Comparison of ENCODE assay signal across 9 mouse cellular contexts in genomic region chr10:116207987-116208726, GRCm38 (mm10).
DNase-seq lines count a peak whose midpoint lies in the region; ATAC-seq and TF ChIP-seq lines count a peak whose summit lies in the region.
"Had no signal": no experiment of that assay in that cellular context is flagged by ENCODE, and none has a peak within 500 bp of the region (broad histone marks: within the 10 kb centered on the region; RNA-seq: fewer than 3 reads in every experiment).

No protein-coding gene starts in this region.

- no peak overlapping the region for H3K9ac ChIP-seq in intestine, postnatal 0 days (ENCODE audit: low read depth, low read length)
- H3K9ac ChIP-seq in intestine, embryonic 16.5 days (ENCODE audit: low read depth, low read length): no peak overlapping the region
- no peak overlapping the region for H3K9ac ChIP-seq in embryonic facial prominence, embryonic 15.5 days

- peak; percentile 94 for TF ChIP-seq CTCF in intestine, postnatal 0 days (IDR thresholded peaks at IDR 0.05; ENCODE audit: low read depth)

- 31% methylated on average over 9 of the region's 9 CpGs for WGBS in intestine, postnatal 0 days
- WGBS in intestine, embryonic 16.5 days: 21% methylated on average over 9 of the region's 9 CpGs
- WGBS in embryonic facial prominence, embryonic 15.5 days: 17% methylated on average over 9 of the region's 9 CpGs
- 25% methylated on average over 9 of the region's 9 CpGs for WGBS in hindbrain, embryonic 10.5 days
- 21% methylated on average over 9 of the region's 9 CpGs for WGBS in midbrain, embryonic 10.5 days

- ATAC-seq in intestine, postnatal 0 days: no peak
- no peak for ATAC-seq in intestine, embryonic 16.5 days
- ATAC-seq in embryonic facial prominence, embryonic 15.5 days (ENCODE audit: insufficient number of reproducible peaks, low FRiP score, low TSS enrichment, low read depth): no peak

- intact Hi-C loops in left cerebral cortex, postnatal 36 days (cut with DNase I): loop anchor here (1.0 kb wide), 1 partner anchor 111 kb away; no protein-coding TSS in a partner anchor

- H3K4me3 ChIP-seq in intestine, postnatal 0 days (ENCODE audit: low read depth, low read length): no peak overlapping the region
- H3K4me3 ChIP-seq in intestine, embryonic 16.5 days (ENCODE audit: low read length): no peak overlapping the region
- no peak overlapping the region for H3K4me3 ChIP-seq in embryonic facial prominence, embryonic 15.5 days (replicated peaks)
- no peak overlapping the region for H3K4me3 ChIP-seq in hindbrain, embryonic 10.5 days
- H3K4me3 ChIP-seq in midbrain, embryonic 10.5 days: 0 out of 2 replicates have a peak overlapping the region, but pooled peaks have one; percentile 12
- H3K4me3 ChIP-seq: erythroblast, embryonic 14.5 days had no signal

- peak; percentile 66 for DNase-seq in adrenal gland, postnatal 10 days
- DNase-seq in hindbrain, embryonic 10.5 days (ENCODE audit: low spot score): peak; percentile 36
- peak; percentile 23 to 41 for DNase-seq in left cerebral cortex, postnatal 36 days (ENCODE audit: low spot score in 2 of 2)
- no peak for DNase-seq in midbrain, embryonic 10.5 days (ENCODE audit: low spot score)
- peak; percentile 31 for DNase-seq in thymus, postnatal 25 days

- H3K36me3 ChIP-seq in intestine, postnatal 0 days (ENCODE audit: control insufficient read depth, insufficient read depth): no peaks in the 10 kb centered on the region
- no peaks in the 10 kb centered on the region for H3K36me3 ChIP-seq in intestine, embryonic 16.5 days (ENCODE audit: control insufficient read depth, insufficient read depth, low read length)
- no peaks in the 10 kb centered on the region for H3K36me3 ChIP-seq in embryonic facial prominence, embryonic 15.5 days
- no peaks in the 10 kb centered on the region for H3K36me3 ChIP-seq in hindbrain, embryonic 10.5 days
- H3K36me3 ChIP-seq in midbrain, embryonic 10.5 days: no peaks in the 10 kb centered on the region

- 0 out of 2 replicates have a peak, but pooled peaks cover 5% of the 10 kb centered on the region for H3K4me1 ChIP-seq in intestine, postnatal 0 days (replicated peaks; ENCODE audit: control insufficient read depth, insufficient read depth, low read length)
- H3K4me1 ChIP-seq in intestine, embryonic 16.5 days (ENCODE audit: control insufficient read depth, insufficient read depth, low read length): peaks cover 7% of the 10 kb centered on the region; the same call in 1 of the 2 replicates
- no peaks in the 10 kb centered on the region for H3K4me1 ChIP-seq in embryonic facial prominence, embryonic 15.5 days
- peaks cover 13% of the 10 kb centered on the region for H3K4me1 ChIP-seq in hindbrain, embryonic 10.5 days (replicated peaks)
- peaks cover 9% of the 10 kb centered on the region for H3K4me1 ChIP-seq in midbrain, embryonic 10.5 days

- H3K27me3 ChIP-seq in intestine, postnatal 0 days (replicated peaks; ENCODE audit: control insufficient read depth, insufficient read depth, low read length): no peaks in the 10 kb centered on the region
- no peaks in the 10 kb centered on the region for H3K27me3 ChIP-seq in intestine, embryonic 16.5 days (replicated peaks; ENCODE audit: control insufficient read depth, insufficient read depth, low read length)
- H3K27me3 ChIP-seq in embryonic facial prominence, embryonic 15.5 days: no peaks in the 10 kb centered on the region
- H3K27me3 ChIP-seq in hindbrain, embryonic 10.5 days (ENCODE audit: insufficient read depth, poor library complexity, severe bottlenecking): no peaks in the 10 kb centered on the region
- H3K27me3 ChIP-seq in midbrain, embryonic 10.5 days (ENCODE audit: low read depth, poor library complexity, severe bottlenecking): no peaks in the 10 kb centered on the region

- no peak overlapping the region; the same call in 1 of the 2 replicates for H3K4me2 ChIP-seq in intestine, postnatal 0 days (replicated peaks; ENCODE audit: low read depth)
- no peak overlapping the region for H3K4me2 ChIP-seq in intestine, embryonic 16.5 days (ENCODE audit: low read depth, low read length)
- H3K4me2 ChIP-seq in embryonic facial prominence, embryonic 15.5 days (replicated peaks): peak overlapping the region; percentile 29; the same call in 1 of the 2 replicates

- no peaks in the 10 kb centered on the region for H3K9me3 ChIP-seq in intestine, postnatal 0 days (ENCODE audit: control insufficient read depth)
- no peaks in the 10 kb centered on the region for H3K9me3 ChIP-seq in intestine, embryonic 16.5 days (ENCODE audit: control insufficient read depth, low read length)
- H3K9me3 ChIP-seq in embryonic facial prominence, embryonic 15.5 days (replicated peaks): no peaks in the 10 kb centered on the region
- H3K9me3 ChIP-seq in hindbrain, embryonic 10.5 days: no peaks in the 10 kb centered on the region
- no peaks in the 10 kb centered on the region for H3K9me3 ChIP-seq in midbrain, embryonic 10.5 days (replicated peaks)

- H3K27ac ChIP-seq in intestine, postnatal 0 days (ENCODE audit: low read depth, low read length): no peak overlapping the region
- H3K27ac ChIP-seq in intestine, embryonic 16.5 days (ENCODE audit: low read length): no peak overlapping the region
- no peak overlapping the region for H3K27ac ChIP-seq in embryonic facial prominence, embryonic 15.5 days (replicated peaks)
- no peak overlapping the region; the same call in 1 of the 2 replicates for H3K27ac ChIP-seq in hindbrain, embryonic 10.5 days
- H3K27ac ChIP-seq in midbrain, embryonic 10.5 days (replicated peaks): peak overlapping the region; percentile 6; the same call in 1 of the 2 replicates
